Mouse (Mus musculus) cerebellum, adult 2 months (tissue): ENCODE results near the gene Pradc1.

ENCODE experiments used
- CTCF ChIP-seq: fragments of 200-500 bp; IDR thresholded peaks from 2 replicates; pipeline ENCODE4 v1.5.1; 2011; ENCODE audit warnings: low read depth, mild to moderate bottlenecking, control low read depth, low read length, moderate library complexity, borderline replicate concordance; ENCODE audit not compliant: insufficient read depth
- POLR2A ChIP-seq: fragments of 200-500 bp; IDR thresholded peaks from 2 replicates; pipeline ENCODE4 v1.6.1; 2011; ENCODE audit warnings: low read length, control low read depth, borderline replicate concordance; ENCODE audit not compliant: insufficient read depth

GRCm38 (mm10) chr6:85397165-85397564, 54.6 kb downstream of the Pradc1 start:
- no peak for TF ChIP-seq POLR2A
- peak; percentile 49; the same call in 1 of the 2 replicates for TF ChIP-seq CTCF
